Mouse (Mus musculus) midbrain, embryonic 11.5 days (tissue): ENCODE data around the gene Sucla2. TPM values are rescaled to one million over a fixed set of nuclear protein-coding genes. Genes with fewer than 3 reads are reported as not detected.

Source experiments
- ATAC-seq: fragments of 200-750 bp; cut with Nextera tagmentation; 2 replicates; pipeline ENCODE4 v1.8.0; 2017; ENCODE audit warnings: moderate TSS enrichment, moderate library complexity; ENCODE audit not compliant: low FRiP score
- DNase-seq: peaks from one replicate; pipeline ENCODE4 v3.0.0; 2015; ENCODE audit warnings: low spot score; ENCODE audit errors: missing footprints
- H3K27ac ChIP-seq: fragments of 300-500 bp; sonication (generic); 2 replicates; pipeline ENCODE4 v1.5.1; 2014; ENCODE audit warnings: low read depth, low read length
- H3K27me3 ChIP-seq: fragments of 300-500 bp; sonication (generic); 2 replicates; pipeline ENCODE4 v1.6.1; 2014; ENCODE audit warnings: mild to moderate bottlenecking, low read length, moderate library complexity, mixed read lengths; ENCODE audit not compliant: control insufficient read depth, insufficient read depth
- H3K36me3 ChIP-seq: fragments of 300-500 bp; sonication (generic); 2 replicates; pipeline ENCODE4 v1.6.1; 2014; ENCODE audit warnings: mild to moderate bottlenecking, low read length, moderate library complexity, mixed read lengths; ENCODE audit not compliant: control insufficient read depth, insufficient read depth
- H3K4me1 ChIP-seq: fragments of 300-500 bp; sonication (generic); 2 replicates; pipeline ENCODE4 v1.6.1; 2014; ENCODE audit warnings: low read length; ENCODE audit not compliant: control insufficient read depth, insufficient read depth
- H3K4me2 ChIP-seq: fragments of 300-500 bp; sonication (generic); 2 replicates; pipeline ENCODE4 v1.6.1; 2014; ENCODE audit warnings: mild to moderate bottlenecking, moderate library complexity
- H3K4me3 ChIP-seq: fragments of 300-500 bp; sonication (generic); 2 replicates; pipeline ENCODE4 v1.5.1; 2014; ENCODE audit warnings: low read depth, low read length
- H3K9ac ChIP-seq: fragments of 300-500 bp; sonication (generic); 2 replicates; pipeline ENCODE4 v1.6.1; 2014; ENCODE audit warnings: low read length
- H3K9me3 ChIP-seq: fragments of 300-500 bp; sonication (generic); 2 replicates; pipeline ENCODE4 v1.6.1; 2016; ENCODE audit warnings: low read length; ENCODE audit not compliant: control insufficient read depth
- WGBS: fragments of 180-500 bp; shearing (Covaris S2); extraction: QIAGEN DNeasy Blood & Tissue Kit; methylation state at CpG from one replicate; pipeline ENCODE4 v1.1.7; 2014; 5-methylcytosine and 5-hydroxymethylcytosine counted together
- polyA plus RNA-seq: library from polyadenylated mRNA; unstranded; fragments of >200 nt; fragmentation: Nextera tagmentation; extraction: Ambion mirVana; gene quantifications from 2 replicates; pipeline ENCODE4 v1.2.1, GENCODE M21; 2014

The Sucla2 gene
- 116 and 129 TPM in 2 replicates for polyA plus RNA-seq

DNA sequence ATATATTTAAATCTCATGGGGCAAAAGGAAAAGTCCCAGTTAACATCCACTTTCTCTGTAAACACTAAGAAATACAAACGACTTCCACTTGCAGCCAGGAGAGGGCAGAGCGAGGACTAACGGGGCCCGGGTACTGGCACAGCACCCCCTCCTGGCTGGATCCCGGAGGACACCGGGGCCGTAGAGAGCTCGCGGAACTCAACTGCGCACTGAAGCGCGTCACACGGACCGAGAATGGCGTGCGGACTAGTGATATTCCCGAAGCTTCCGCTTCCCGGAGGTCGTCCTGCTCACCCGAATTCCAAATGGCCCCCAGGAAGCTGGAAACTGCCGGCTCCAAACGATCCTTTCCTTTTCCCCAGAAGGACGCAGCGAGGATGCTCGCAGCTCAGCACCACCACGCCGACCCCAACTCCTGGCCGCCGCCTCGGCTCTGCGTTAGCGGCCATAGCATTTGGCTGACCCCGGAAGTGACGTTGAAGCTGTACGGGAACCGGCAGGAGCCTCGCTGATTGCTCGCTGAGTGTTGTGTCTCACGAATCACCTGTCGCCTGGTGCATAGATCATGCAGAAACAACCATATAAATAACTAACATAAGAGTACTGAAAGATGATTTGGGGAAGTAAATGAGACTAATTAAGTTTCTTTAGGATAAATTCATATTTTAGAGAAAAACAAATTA, at the start of gene Sucla2:
Sucla2 (plus strand) TSS at position 554 of the 683 bp plus-strand sequence.
- Histone ChIP-seq H3K36me3 (no peaks in the 10 kb centered on the region), H3K9ac (peak within 1 kb of the TSS; percentile 71), H3K27ac (peak within 1 kb of the TSS; percentile 81), H3K9me3 (no peaks in the 10 kb centered on the region), H3K4me2 (peak within 1 kb of the TSS; percentile 26; the same call in 1 of the 2 replicates), H3K27me3 (no peaks in the 10 kb centered on the region), H3K4me3 (peak within 1 kb of the TSS; percentile 46), H3K4me1 (no peaks in the 10 kb centered on the region)
- ATAC-seq (peak; percentile 100), DNase-seq (peak; percentile 99)
- under 1% methylated on average over 38 of the region's 41 CpGs for WGBS

DNA sequence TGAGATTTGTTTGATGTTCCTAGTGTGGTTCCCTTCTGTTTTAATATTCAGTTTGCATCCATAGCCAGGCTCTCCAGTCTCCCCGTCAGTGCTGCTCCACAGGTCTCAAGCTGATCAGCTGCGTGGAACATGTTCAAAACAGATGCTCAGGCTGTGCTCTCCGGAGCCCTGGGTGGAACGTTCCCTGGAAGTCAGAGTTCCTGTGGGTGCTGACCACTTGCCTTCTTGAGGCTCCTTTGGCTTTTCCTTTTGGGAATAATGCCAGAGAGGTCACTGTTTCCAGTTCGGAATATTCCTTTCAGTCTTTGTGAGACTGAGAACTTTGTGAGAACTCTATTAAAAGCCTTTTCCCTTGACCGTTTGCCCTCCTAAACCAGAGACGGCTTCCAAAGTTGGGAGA, 49.6 kb upstream of the Sucla2 start:
- H3K36me3 ChIP-seq = no peaks in the 10 kb centered on the region

DNA sequence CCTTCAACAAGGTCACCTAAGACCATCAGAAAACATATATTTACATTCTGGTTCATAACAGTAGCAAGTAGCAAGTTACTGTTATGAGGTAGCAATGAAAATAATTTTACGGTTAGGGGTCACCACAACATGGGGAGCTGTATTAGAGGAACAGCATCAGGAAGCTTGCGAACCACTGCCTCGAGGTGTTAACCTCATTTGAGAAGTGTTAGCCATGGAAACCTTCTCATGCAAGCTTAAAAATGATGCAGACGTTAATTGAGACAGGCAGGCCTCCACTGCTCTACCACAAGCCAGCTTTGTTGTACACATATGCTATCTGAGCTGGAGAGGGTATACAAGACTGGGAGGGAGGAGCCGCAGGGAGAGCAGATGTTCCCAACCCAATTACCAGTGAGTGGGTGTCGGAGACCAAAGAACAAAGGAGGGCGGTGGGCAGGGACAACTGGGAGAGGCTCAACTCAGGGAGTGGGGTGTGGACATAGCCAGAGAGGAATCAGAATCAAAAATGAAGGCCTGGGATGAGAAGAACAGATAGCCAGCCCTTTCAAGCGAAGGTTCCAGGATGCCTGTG, 48.7 kb upstream of the Sucla2 start:
- WGBS = 79% methylated on average over 8 of the region's 8 CpGs
- 0 out of 2 replicates have a peak, but pooled peaks have one; percentile 58 for ATAC-seq

More for the DNA sequence above, 49.6 kb upstream of the Sucla2 start:
- H3K4me1 ChIP-seq = no peaks in the 10 kb centered on the region
- H3K27ac ChIP-seq = no peak overlapping the region
- H3K9ac ChIP-seq = no peak overlapping the region
- no peak overlapping the region for H3K4me3 ChIP-seq
- no peaks in the 10 kb centered on the region for H3K27me3 ChIP-seq
- H3K9me3 ChIP-seq = no peaks in the 10 kb centered on the region
- WGBS = 84% methylated on average over 7 of the region's 7 CpGs
- H3K4me2 ChIP-seq = no peak overlapping the region
- DNase-seq (no peak), ATAC-seq (no peak)

DNA sequence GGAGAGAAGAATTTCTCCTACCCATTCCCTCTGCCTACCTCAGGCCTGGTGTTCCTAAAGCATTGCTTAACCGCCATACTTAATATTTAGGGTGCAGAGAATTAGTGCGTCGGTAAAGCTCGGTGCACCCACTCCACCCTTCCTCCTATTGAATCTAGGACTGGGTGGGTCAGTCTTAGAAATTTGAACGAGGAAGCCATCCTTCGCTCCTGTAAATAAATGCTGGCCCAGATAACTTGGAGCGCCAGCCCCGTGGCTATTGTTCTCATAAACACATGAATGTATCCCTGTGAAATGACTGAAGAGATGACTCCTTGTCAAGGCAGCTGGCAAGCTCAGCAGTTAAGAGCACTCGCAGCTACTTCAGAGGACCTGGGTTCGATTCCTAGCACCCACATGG, 48.0 kb upstream of the Sucla2 start:
- no peaks in the 10 kb centered on the region for H3K4me1 ChIP-seq
- no peak overlapping the region for H3K4me3 ChIP-seq
- H3K4me2 ChIP-seq = no peak overlapping the region
- no peak overlapping the region for H3K9ac ChIP-seq
- 93% methylated on average over 10 of the region's 10 CpGs for WGBS
- DNase-seq = no peak
- no peaks in the 10 kb centered on the region for H3K36me3 ChIP-seq
- H3K9me3 ChIP-seq = no peaks in the 10 kb centered on the region
- no peaks in the 10 kb centered on the region for H3K27me3 ChIP-seq
- H3K27ac ChIP-seq = no peak overlapping the region
- no peak for ATAC-seq

More for the DNA sequence above, 48.7 kb upstream of the Sucla2 start:
- Histone ChIP-seq H3K27me3 (no peaks in the 10 kb centered on the region), H3K4me3 (no peak overlapping the region), H3K9me3 (no peaks in the 10 kb centered on the region), H3K9ac (no peak overlapping the region), H3K36me3 (no peaks in the 10 kb centered on the region), H3K4me2 (no peak overlapping the region), H3K4me1 (no peaks in the 10 kb centered on the region), H3K27ac (no peak overlapping the region)
- no peak for DNase-seq

DNA sequence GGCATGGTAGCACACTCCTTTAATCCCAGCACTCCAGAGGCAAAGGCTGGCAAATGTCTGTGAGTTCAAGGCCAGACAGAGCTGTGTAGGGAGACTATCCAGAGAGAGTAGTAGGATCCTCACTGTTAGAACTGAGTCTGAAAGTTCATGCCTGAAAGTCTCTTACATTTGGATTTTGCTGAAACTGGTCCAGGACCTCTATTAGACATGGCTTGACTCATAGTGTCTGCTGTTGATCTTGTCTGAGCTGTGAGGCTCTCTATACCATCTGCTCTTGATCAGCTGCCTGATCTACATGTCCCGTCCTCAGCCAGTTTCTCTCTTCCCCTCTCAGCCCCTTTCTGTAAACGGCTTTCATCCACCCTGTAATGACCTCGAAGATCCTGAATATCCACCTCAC, 46.8 kb upstream of the Sucla2 start:
- no peaks in the 10 kb centered on the region for H3K9me3 ChIP-seq
- no peak for DNase-seq
- no peak overlapping the region for H3K27ac ChIP-seq
- ATAC-seq = no peak
- H3K36me3 ChIP-seq = no peaks in the 10 kb centered on the region
- no peaks in the 10 kb centered on the region for H3K4me1 ChIP-seq
- H3K4me2 ChIP-seq = no peak overlapping the region
- no peak overlapping the region for H3K9ac ChIP-seq
- no peak overlapping the region for H3K4me3 ChIP-seq
- no peaks in the 10 kb centered on the region for H3K27me3 ChIP-seq
- WGBS = 85% methylated on average over 3 of the region's 3 CpGs

DNA sequence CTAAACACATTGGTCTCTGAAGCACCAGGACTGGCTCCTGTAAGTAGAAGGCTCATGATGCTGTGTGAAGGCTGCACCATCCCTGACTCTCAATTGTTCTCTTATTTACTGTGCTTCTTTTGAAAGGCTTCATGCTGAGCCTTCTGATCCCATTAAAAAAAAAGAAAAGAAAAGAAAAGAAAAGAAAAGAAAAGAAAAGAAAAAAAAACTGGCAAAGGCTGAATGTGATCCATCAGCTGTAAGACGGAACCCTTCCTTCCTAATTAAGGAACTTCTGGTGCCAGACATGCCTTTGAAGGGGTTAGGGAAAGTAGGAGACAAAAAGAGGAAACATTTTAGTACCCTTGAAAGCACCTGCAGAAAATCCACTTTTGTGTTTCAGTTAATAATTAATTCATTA, 45.3 kb upstream of the Sucla2 start:
- Histone ChIP-seq H3K36me3 (no peaks in the 10 kb centered on the region), H3K9ac (no peak overlapping the region), H3K27me3 (no peaks in the 10 kb centered on the region), H3K27ac (no peak overlapping the region), H3K4me2 (no peak overlapping the region), H3K4me1 (no peaks in the 10 kb centered on the region), H3K9me3 (no peaks in the 10 kb centered on the region), H3K4me3 (no peak overlapping the region)
- ATAC-seq (no peak), DNase-seq (no peak)
- 28% methylated on average over 1 of the region's 1 CpGs for WGBS

DNA sequence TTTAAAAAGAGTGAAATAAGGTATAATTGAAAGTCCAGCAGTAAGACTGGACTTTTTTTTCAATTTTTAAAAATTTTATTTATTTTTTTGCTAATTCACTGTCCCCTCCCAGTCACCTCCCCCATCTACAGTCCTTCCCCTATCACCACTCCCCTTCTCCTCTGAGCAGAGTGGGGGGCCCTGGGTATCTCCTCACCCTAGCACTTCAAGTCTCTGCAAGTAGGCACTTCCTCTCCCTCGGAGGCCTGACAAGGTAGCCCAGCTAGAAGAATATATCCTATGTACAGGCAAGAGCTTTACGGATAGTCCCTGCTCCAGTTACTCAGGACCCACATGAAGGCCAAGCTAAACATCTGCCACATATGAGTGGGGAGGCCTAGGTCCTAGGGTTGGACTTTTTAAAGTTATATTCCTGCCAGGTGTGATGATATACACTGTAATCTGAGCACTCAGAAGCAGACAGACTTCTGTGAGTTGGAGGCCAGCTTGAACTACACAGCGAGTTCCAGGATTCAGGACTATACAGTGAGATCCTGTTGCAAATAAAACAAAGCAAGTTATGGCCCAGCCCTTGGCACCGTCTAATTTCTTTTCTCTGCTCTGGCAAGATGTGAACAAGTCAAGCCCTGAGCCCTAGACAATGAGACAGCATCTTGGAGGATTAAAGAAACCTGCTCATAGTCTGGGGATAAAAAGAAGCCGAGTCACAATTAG, 41.4 kb upstream of the Sucla2 start:
- no peaks in the 10 kb centered on the region for H3K4me1 ChIP-seq
- H3K27me3 ChIP-seq = no peaks in the 10 kb centered on the region
- no peak overlapping the region for H3K9ac ChIP-seq
- H3K36me3 ChIP-seq = no peaks in the 10 kb centered on the region
- no peak for ATAC-seq
- H3K27ac ChIP-seq = no peak overlapping the region
- 81% methylated on average over 5 of the region's 5 CpGs for WGBS
- H3K4me2 ChIP-seq = no peak overlapping the region
- H3K4me3 ChIP-seq = no peak overlapping the region
- H3K9me3 ChIP-seq = no peaks in the 10 kb centered on the region
- DNase-seq = no peak

DNA sequence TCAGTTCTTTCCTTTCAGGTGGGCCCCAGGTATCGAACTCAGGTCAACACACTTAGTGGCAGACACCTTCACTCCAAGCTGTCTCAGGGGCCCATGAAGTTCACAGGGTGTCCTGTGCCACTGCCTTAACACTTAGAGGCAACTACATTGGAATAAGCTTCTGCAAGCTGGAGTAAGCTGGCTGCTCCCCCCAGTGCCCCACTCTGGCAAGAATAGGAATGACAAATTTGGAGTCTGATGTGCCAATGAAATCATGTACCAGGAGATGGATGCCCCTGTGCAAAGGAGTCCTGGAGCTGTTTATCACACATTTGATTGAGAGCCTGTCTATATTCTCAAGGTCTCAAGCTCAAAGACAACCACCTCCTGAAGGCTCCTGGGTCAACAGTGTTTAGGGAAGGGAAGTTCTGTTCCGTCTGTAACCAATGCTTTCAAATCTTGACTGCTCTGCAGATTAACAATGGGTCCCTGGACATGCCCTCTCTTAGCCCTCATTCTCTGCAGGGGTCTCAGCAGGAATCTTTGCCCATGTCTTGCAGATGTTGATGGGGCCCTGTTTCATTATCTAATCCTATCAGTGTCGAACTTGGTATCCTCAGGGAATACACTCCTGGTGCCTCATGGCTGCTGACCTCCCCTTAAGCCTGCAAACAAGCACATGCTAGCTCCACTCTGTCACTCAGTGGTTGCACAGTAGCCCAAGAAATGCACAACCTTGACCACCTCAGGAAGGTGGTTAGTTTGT, 40.6 kb upstream of the Sucla2 start:
- ATAC-seq = no peak
- Histone ChIP-seq H3K27ac (no peak overlapping the region), H3K9me3 (no peaks in the 10 kb centered on the region), H3K27me3 (no peaks in the 10 kb centered on the region), H3K36me3 (no peaks in the 10 kb centered on the region), H3K9ac (no peak overlapping the region), H3K4me2 (no peak overlapping the region), H3K4me3 (no peak overlapping the region), H3K4me1 (no peaks in the 10 kb centered on the region)
- DNase-seq = no peak
- 53% methylated on average over 3 of the region's 3 CpGs for WGBS
